Mouse (Mus musculus): Measurements from ENCODE around the gene Zfhx3.

DNA sequence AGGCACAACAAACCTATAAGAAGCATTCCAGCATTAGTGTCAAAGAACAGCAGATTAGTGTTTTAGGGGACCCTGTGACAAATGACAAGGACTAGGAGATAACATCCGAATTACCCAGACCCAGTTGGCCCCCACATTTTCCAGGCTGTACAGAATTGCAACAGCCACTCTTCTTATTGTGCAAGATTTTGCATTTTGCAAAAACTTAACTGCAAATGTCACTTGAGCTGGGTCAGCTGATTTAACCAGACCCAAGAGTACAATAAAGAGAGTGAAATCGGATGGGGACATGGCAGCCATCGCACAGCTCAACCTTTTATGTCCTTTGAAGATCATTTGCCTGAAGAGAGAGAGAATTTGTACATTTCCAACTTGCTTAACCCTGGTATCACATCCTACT, 720.3 kb downstream of the Zfhx3 start:
- TF ChIP-seq CTCF (IDR thresholded peaks at IDR 0.05) (no peak), EP300 (IDR thresholded peaks at IDR 0.05) (no peak)
